Mouse (Mus musculus): ENCODE data around the gene Ttc7.

Ttc7 gene

DNA sequence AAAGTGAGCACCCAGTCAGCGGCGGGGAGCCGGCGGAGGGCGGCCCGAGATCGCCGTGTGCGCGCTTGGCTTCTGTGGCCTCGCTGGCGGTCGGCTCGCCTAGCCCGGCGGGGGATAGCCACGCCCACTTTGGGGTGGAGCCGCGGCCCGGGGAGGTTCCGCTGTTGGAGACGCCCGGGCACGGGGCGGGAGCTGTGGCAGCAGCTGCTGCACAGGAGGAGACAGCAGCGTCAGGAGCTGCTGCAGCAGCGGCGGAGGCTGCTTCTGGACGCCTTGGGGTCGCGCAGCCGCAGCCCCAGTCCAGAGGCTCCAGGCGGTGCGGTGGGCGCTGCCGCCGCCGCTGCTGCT is at the start of gene Ttc7:
Gene Ttc7 (plus strand): TSS at position 181 of the 348 bp plus-strand sequence.
- peak; percentile 99 for DNase-seq (ENCODE audit: inconsistent age in 2 of 2, low spot score in 1 of 2)

DNA sequence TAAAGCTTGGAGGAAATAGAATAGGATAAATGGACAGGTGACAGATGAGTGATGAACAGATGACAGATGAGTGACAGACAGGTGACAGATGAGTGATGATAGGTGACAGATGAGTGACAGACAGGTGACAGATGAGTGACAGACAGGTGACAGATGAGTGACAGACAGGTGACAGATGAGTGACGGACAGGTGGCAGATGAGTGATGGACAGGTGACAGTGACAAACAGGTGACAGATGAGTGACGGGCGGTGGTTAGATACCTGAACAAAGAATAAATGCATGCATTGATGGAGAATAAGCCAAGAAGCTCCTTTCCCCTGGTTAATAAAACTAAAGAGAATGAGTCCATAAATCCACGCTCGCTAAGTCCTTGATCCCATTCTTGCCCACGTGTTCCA is 47.7 kb upstream of the Ttc7 start:
- no peak for DNase-seq (ENCODE audit: inconsistent age in 2 of 2, low spot score in 1 of 2)

DNA sequence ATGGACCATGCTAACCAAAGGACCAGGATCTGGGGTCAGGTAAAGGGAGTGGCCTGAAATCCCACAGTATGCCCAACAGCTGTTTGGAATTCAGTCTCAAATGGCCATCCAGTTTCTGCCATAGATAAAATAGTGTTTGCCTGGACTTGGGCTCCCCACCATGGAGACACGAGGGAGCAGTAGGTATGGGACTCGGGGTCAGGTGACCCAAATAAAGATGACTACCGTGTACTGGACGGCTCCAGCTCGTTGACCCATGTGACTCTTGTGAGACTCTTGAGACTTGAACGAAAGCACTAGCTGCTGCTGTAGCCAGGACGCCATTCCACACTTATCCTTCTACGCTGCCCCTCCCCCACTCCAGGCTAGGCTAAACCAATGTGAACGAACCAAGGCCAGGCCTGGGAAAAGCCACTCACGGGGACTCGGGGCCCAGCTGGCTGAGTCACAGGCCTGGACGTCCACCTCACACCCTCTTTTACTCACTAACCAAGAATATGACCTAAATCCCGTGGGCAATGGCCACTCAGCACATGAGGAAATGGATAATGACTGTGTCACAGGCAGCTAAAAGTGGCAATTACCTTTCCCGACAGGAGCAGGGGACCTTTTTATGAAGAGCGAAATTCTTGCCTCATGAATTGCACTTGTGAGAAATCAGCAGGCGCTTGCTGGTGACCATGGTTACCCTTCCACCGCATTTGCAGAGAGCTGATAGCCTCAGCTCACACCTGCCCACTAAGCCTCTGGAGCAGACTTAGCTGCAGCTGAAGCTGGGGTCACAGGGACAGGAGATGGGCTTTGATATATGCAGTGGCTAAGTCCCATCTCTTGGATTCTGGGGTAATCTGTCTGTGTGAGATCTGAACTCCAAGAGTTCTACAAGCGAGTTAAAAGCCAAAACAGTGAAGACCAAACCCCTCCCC is 45.7 kb upstream of the Ttc7 start:
- peak; percentile 77 to 85 for DNase-seq (ENCODE audit: inconsistent age in 2 of 2, low spot score in 1 of 2)

DNA sequence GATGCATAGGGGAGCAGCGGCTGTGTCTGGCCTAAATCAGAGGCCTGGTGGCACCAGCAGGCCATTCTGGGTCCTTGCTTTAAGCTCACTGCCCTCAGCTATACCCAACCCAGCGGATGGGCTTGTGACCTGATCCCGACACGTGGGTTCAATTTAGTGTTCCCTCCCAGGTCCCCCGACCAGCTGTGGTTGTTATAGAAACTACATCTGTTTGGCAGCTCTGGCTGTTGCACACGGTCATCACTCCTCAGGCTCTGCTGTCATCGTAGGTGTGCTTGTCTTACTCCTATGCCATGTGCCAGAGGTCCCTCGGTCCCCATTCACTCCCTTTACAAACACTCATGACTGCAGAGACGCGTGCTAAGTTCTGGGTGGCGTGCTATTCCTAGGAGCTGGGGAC is 44.9 kb upstream of the Ttc7 start:
- no peak for DNase-seq (ENCODE audit: inconsistent age in 2 of 2, low spot score in 1 of 2)

DNA sequence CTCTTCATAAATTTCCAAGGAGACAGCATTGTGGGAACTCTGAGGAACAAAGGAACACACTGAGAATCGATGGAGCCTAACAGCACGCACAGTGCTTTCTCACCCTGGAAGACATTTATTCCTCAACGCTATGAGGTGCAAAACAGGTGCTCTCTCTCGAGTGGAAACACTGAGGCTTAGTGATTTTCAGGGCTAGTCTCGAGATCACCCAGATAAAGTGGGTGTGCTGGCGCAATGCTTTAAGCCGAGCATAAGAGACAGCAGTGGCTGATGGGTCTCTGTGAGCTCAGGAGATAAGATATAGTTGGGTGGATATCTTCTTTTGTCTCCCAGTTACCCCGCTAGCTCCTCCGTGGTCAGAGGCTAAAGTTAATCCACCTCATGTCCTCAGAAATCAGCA is 36.6 kb upstream of the Ttc7 start:
- no peak for DNase-seq (ENCODE audit: inconsistent age in 2 of 2, low spot score in 1 of 2)

DNA sequence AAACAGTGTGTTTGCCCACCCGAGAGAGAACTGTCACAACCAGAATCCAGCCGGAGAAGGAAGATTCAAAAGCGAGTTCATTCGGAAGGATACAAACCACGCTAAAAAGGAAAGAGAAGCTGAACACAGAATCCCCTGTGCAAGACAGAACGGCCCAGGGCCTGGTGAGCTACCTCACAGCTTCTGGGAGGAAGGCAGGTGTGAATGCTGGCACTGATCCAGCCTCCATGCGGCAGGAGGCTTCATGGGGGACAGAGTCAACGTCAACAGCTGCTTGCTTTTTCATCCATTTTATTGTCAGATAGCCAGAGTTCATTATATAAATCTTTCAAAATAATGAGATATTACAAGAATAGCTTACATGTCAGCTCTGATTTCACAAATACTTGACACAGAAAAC is 28.3 kb upstream of the Ttc7 start:
- DNase-seq (ENCODE audit: inconsistent age in 2 of 2, low spot score in 1 of 2), result no peak

DNA sequence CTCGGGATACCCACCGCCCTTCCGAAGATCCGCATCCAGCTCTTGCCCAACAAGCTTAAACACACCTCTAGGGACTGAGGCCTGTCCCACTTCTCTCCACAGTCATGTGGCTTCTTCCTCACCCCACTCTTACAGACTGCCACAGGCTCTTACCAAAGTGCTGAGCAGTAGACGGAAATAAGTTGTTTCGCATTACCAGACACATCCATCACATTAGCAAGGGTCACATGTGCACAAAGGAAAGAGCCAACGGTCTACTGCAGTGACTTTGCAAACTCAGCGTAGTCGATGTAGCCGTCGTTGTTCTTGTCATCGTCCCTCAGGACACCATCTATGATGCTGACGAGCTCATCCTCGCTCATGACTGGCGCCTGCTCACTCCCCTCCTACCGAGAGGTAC is 27.0 kb upstream of the Ttc7 start:
- DNase-seq (ENCODE audit: inconsistent age in 2 of 2, low spot score in 1 of 2), result no peak

DNA sequence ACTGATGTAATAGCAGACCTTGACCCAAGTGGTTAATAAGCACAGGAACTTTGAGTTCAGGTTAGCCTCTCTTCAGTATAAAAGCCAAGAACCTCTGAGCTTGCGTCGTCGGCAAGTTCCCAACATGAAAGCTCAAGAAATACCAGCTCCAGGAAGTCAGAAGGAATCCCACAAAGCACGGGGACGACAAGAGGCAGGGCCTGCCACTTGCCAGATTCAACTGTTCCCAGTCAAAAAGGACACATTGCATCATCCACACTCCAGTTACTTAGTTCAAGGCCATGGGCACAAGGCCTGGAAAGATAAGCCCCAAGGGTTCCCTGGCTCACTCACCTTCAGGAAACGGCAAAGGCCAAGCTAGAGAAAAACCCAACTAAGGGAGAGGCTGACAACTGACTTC is 19.3 kb upstream of the Ttc7 start:
- peak; percentile 85 to 94 for DNase-seq (ENCODE audit: inconsistent age in 2 of 2, low spot score in 1 of 2)

DNA sequence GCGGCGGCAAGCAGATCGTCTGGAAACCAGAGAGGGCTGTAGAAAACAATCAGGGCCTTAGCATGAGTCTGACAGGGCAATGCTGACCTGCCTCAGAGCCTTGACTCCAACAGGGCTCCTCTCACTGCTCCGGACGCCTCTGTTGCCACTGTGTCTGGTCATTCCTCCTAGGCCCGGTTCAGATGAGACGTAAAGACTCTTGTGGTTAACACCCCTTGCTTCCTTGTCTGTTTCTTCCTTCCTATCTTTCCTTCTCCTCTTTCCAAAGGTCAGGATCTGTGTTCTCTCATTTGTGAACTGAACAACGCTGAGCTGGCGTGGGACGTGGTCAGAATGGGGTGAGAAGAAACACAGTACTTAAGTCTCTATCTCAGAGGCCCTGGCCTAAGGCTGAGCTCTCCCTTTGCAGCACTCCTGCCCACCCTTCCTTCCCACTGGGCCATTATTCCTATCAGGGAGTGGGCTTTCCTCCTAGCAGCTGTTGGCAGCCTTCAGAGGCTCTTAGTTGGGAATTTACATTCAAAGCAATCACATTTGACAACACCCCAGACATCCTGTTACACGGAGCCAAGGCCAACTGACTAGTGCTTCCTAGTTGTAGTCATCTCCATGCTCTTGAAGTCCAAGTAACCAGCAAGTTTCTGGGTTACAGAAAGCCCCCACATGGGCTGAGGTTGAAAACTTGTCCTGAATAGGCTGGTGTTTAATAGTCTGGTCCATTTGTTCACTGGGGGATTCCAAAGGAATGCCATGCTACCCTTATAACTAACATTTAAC is 18.4 kb upstream of the Ttc7 start:
- DNase-seq (ENCODE audit: inconsistent age in 2 of 2, low spot score in 1 of 2), result peak; percentile 40 to 83

DNA sequence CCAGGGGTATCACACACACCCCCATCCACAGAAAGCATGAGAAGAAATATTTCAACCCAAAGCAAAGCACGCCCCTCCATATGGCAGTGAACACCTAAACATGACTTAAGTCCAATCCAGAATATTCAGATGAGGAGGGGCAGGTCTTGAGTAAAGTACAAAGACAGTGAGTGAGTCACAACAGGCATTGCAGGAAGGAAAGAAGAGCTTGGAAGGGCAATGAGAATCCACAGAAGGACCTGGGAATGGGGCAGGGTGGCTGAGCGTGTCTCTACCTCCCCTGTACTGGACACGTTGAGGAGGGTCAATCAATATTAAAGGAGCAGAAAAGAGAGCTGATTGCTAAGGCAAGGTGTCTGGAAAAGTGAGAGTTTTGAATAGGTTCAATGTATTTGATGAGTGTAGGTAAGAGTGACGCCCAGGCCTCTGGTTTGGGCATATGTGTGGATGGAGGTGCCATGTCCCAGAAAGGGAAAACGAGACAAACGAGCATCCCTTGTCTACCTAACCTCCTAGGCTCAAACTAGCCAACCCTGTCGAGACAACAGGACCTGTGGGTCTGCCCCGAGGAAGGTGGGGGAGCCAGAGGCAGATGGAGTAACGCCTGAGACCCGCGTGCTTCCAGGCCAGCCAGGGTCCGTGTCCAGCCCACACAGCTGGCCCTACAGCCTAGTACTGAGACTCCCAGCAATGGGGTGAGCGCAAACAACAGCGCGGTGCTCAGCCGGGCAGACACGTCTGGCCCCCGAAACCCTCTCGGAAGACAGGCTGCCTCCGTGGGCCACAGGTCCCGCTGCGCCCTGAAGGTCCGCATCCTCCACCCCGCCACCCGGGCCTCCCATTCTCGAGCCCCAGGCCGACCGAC is 17.5 kb upstream of the Ttc7 start:
- DNase-seq (ENCODE audit: inconsistent age in 2 of 2, low spot score in 1 of 2), result peak; percentile 44 to 85

DNA sequence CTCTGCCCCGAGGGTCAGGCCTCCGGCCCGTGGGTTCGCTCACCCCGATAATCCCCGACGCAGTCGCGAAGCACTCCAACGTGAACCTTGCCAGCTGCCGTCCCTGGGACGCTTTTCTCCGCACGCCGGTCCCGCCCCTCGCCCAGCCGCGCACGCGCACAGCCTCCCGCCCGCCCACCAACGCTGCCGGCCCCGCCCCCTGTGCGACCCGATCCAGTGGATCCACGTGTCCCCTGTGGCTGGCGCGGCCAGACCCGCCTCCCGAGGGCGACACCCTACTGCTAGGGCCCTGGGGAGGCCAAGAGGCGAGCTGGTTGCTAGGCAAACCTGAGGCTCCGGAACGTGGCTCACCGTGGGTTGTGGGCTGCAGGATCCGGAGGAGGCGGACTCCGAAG is 16.9 kb upstream of the Ttc7 start, which contains the start of gene Mcfd2:
Gene Mcfd2 (minus strand): TSS at position 144 of the 395 bp plus-strand sequence.
- DNase-seq (ENCODE audit: inconsistent age in 2 of 2, low spot score in 1 of 2), result peak; percentile 97 to 98

DNA sequence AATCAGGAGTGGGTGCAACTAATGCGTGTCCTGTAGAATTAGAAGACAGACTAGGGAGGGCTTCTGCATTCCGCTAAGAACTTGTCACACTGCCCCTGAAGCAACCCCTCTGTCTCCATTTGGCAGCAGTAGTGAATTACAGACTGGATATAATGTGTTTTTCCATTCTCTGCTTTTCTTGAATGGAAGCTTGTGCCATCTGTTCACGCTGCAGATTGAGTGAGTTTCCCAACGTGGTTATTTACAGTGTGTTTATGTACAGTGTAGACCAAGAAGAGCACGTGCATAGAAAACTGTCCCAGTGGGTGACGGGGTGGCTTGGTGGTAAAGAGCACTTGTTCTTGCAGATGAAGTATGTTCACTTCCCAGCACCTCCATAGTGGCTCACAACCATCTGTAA is 13.2 kb upstream of the Ttc7 start:
- no peak for DNase-seq (ENCODE audit: inconsistent age in 2 of 2, low spot score in 1 of 2)

DNA sequence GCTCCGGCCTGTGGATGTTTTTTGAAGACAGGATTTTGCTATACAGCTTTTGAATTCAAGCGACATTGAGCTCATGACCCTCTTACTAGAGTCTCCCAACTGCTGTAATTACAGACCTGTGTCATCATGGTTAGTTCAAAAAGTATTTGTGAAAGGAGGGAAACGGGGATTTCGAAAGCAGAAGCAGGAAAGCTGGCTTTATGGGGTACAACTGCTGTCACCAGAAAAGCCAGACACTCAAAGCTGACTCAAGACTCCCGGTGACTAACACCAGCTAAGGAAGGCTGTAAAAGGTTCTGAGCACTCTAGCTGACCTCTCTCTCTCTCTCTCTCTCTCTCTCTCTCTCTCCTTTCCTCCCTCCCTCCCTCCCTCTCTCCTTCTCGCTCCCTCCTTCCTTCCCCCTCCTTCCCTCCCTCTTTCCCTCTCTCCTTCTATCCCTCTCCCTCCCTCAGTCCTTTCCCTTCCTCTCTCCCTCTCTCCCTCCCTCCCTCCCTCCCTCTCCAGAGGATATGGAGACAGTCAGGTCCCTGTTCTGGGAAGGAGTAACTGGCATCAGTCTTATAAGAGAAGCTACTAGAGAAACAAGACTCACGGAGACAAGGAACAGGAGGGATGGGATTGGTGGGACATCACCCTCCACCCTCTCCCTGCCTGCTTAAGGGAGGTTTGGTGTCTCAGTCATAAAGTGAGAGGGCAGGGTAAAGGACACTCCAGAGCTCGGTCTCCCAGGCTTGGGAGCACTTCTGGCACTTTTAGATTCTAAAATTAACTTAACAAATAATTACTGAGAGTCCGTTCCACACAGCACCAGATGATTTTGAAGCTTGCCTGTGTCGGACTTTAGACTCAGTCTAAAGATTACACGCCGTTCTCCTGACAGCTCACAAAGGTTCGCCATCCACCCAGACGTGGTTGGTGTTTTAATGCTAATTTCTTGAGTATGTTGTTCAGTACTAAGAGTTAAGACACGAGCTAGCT is 7.0 kb upstream of the Ttc7 start:
- no peak for DNase-seq (ENCODE audit: inconsistent age in 2 of 2, low spot score in 1 of 2)

DNA sequence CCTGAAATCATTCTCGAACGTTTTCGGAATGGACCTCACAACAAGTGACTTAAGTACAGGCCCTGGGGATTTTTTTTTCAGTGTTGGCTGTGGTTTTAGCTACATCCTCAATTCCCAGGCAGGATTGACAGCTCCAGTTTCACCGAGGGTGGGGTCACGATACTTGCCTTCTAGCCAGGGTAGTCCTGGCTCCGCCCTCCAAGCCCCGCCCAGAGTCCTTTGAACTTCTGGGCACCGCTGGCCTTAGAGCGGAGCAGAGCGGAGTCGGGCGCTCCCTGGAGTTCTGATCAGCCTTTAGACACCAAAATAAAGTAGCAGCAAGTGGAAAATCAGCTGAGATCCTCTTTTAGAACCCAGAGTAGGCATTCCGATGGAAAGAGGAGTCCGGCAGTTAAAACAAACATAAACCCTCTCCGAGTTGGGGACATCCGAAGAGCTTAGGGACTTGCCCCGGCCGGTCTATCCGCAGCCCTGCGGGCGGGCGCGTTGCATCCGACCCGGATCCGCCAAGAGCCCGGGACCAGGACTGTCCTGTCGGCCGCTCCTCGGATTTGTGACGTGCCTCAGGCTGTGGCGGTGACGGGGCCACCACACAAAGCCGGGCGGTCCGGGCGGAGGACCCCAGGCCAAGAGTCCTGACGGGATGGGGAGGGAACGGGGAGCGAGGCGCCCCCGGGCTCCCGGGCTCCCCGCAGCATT is 530 bp upstream of the Ttc7 start:
- DNase-seq (ENCODE audit: inconsistent age in 2 of 2, low spot score in 1 of 2), result peak; percentile 95 to 98

DNA sequence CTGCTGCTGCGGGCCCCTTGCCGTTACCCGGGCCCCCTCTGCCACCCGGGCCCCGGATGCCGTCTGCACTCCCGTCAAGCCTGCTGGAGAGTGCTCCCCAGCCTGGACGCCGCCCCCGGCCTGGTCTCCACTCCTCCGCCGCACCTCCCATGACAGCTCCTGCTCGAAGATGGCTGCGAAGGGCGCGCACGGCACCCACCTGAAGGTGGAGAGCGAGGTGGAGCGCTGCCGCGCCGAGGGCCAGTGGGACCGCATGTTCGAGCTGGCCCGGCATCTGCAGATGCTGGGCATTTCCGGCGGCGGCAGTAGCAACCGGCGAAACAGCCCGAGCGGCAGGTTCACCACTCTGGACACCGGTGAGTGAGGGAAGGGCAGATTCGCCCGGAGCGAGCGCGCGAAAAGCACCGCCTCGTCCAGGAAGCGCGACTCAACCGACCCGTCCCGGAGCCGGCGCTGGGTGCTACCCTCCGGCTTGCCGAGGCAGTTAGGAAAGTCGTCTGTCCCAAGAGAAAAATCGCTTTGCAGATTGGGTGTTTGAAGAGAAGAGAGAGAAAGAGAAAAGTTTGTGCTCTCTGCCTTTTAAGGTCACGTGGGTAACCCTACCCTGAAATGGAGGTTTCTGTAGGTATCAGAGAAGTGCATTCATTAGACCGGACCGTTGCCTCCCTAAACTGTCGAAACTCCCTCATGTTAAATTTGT is 519 bp downstream of the Ttc7 start:
- peak; percentile 84 to 92 for DNase-seq (ENCODE audit: inconsistent age in 2 of 2, low spot score in 1 of 2)

DNA sequence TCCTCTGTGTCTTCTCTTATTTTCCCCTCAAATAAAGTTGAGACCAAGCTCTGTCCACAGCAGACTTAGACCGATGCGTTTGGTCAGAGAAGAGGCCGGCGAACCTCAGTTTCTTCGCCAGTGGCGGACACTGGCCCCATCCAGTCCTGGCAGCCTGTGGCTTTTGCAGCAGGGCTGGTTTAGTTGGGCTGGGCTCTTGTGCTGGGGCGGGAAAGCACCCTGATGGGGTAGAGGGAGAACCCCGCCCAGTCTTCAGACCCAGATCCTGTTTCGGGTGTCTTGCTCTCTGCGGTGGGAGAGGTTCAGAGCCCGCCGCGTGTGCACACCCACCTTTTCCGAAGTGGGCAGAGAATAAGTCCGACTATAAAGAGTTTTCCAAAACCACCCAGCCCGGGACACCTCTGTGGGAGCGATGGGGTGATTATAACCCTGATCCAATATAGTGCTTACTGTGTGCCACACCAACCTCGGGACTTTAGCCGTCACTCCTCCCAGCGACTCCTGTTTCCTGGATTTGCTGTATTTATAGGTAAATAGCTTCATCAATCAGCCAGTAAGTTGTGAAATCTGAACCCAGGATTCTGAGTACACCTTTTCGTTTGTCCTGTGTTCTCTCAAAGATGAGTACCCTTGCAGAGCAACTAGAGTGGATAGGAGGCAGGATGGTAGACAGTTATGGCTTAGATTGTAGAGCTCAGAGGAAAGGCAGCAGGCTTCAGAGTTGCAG is 1.2 kb downstream of the Ttc7 start:
- peak in 1 of 2 experiments; percentile 75 for DNase-seq (ENCODE audit: inconsistent age in 2 of 2, low spot score in 1 of 2)

DNA sequence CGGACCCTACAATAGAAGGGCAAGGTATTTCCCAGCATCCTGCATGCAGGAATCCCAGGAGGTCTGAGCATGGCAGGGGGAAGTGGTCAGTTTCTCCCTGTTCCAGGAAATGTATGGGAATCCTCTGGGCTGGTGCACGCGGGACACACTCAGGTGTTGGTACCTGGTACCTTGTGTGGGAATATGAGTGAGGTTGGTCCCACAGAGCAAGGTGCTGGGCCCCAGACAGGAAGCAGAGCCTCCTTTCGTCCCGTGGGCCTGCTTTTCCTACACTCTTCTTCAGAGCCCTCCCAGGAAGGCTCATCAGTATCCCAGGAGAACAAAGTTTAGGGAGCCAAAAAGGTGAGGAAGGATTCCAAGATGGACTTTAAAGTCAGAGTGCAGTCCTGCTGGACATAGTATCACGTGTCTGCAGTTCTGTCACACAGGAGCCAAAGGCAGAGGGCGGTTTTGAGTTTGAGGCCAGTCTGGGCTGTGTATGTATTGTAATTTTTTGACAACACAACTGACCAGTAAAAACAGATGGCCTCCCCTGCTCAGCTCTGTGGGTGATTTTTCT is 1.9 kb downstream of the Ttc7 start:
- no peak for DNase-seq (ENCODE audit: inconsistent age in 2 of 2, low spot score in 1 of 2)

Measured in adrenal gland, adult (tissue).